In genomic region chr12:70524703-70525102, GRCm38 (mm10) we compare ENCODE assay signal across 16 mouse cellular contexts.
"Had no signal": no experiment of that assay in that cellular context is flagged by ENCODE, and none has a peak within 500 bp of the region (broad histone marks: within the 10 kb centered on the region; RNA-seq: fewer than 3 reads in every experiment).

No protein-coding gene starts in this region.

- ATAC-seq: inflammation-experienced regulatory T-cells, adult 6 months had no signal

- H3K9ac ChIP-seq: limb, embryonic 13.5 days; liver, embryonic 15.5 days; midbrain, embryonic 12.5 days; neural tube, embryonic 12.5 days had no signal

- H3K9me3 ChIP-seq: limb, embryonic 13.5 days; liver, embryonic 15.5 days; midbrain, embryonic 12.5 days; neural tube, embryonic 12.5 days had no signal

- DNase-seq: kidney, adult 18-20 months; kidney, postnatal 10 days; kidney, postnatal 4 days; left cerebral cortex, postnatal 4 days; retina, postnatal 1 day; right cerebral cortex, postnatal 4 days; spleen, adult 18-20 months; thymus, postnatal 4 days had no signal

- H3K4me2 ChIP-seq: limb, embryonic 13.5 days; liver, embryonic 15.5 days; midbrain, embryonic 12.5 days; neural tube, embryonic 12.5 days had no signal

- H3K4me1 ChIP-seq: limb, embryonic 13.5 days; liver, embryonic 15.5 days; megakaryocyte, embryonic 14.5 days; midbrain, embryonic 12.5 days; neural tube, embryonic 12.5 days had no signal

- H3K27me3 ChIP-seq: limb, embryonic 13.5 days; liver, embryonic 15.5 days; midbrain, embryonic 12.5 days; neural tube, embryonic 12.5 days had no signal

- H3K27ac ChIP-seq: layer of hippocampus, adult 2 months; limb, embryonic 13.5 days; liver, embryonic 15.5 days; macrophage; midbrain, embryonic 12.5 days; neural tube, embryonic 12.5 days had no signal

- H3K4me3 ChIP-seq: layer of hippocampus, adult 2 months; limb, embryonic 13.5 days; liver, embryonic 15.5 days; megakaryocyte, embryonic 14.5 days; midbrain, embryonic 12.5 days; neural tube, embryonic 12.5 days had no signal

- H3K36me3 ChIP-seq: limb, embryonic 13.5 days; liver, embryonic 15.5 days; midbrain, embryonic 12.5 days; neural tube, embryonic 12.5 days had no signal
